Mouse (Mus musculus) naive thymus-derived CD4-positive, alpha-beta T cell, adult 2 months (primary cell): ENCODE results near the gene Ctsm.
"Not testable (repeated sequence)": the region's sequence is repeated elsewhere in the genome, so short reads cannot be mapped to it uniquely, and the experiment has no call there.

Experiments used
- DNase-seq: peaks from one replicate; pipeline ENCODE4 v3.0.0-alpha.2; 2011; ENCODE audit warnings: low read depth

Ctsm gene

DNA sequence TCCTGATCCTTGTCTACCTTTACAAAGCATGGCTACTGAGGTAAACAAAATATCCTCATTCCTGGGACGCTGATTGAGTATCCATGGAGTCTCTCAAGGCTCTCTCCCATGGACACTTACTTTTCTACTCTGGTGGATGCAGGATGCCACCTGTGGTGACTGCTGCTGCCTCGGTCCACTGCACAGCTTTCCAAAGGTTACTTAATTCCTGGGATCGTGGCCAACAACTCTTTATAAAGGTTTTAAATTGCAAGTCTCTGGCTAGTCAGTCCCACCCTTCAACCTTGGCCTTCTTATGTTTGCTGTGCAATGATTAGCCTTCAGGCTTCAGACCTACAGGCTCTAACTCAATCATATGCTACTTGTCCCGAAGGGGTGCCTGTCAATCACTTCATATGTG lies at the start of gene Ctsm:
Gene Ctsm, minus strand, starts transcription at position 209 of the 400 bp plus-strand sequence.
- no peak for DNase-seq

GRCm38 (mm10) chr13:61570027-61570426 lies 28.4 kb upstream of the Ctsm start, which contains the start of gene Cts3:
Gene Cts3, minus strand, starts transcription at chr13:61570127.
- DNase-seq = no peak

- not testable (repeated sequence) for DNase-seq
Measured at GRCm38 (mm10) chr13:61568074-61568473, 26.4 kb upstream of the Ctsm start, which contains the start of gene Gm49352. Gene Gm49352, minus strand, starts transcription at chr13:61568174.
